ENCODE assay signal across 11 mouse cellular contexts in genomic region chr5:129534500-129534899, GRCm38 (mm10). TPM values are rescaled to one million over a fixed set of nuclear protein-coding genes. Genes with fewer than 3 reads are reported as not detected.
A peak's percentile ranks its signal among the peaks of the same experiment; 100 is the strongest.
DNase-seq lines count a peak whose midpoint lies in the region.
"Had no signal": no experiment of that assay in that cellular context is flagged by ENCODE, and none has a peak within 500 bp of the region (broad histone marks: within the 10 kb centered on the region; RNA-seq: fewer than 3 reads in every experiment).

No protein-coding gene starts in this region.

- no peak overlapping the region for H3K4me3 ChIP-seq in limb, embryonic 10.5 days
- H3K4me3 ChIP-seq: embryonic facial prominence, embryonic 15.5 days; limb, embryonic 13.5 days had no signal

- no peaks in the 10 kb centered on the region for H3K27me3 ChIP-seq in limb, embryonic 10.5 days (ENCODE audit: low read depth, poor library complexity, severe bottlenecking)
- H3K27me3 ChIP-seq: embryonic facial prominence, embryonic 15.5 days; limb, embryonic 13.5 days had no signal

- H3K4me1 ChIP-seq in limb, embryonic 10.5 days = no peaks in the 10 kb centered on the region
- H3K4me1 ChIP-seq: embryonic facial prominence, embryonic 15.5 days; limb, embryonic 13.5 days had no signal

- peaks cover 89% of the 10 kb centered on the region for H3K36me3 ChIP-seq in limb, embryonic 10.5 days

- no peaks in the 10 kb centered on the region for H3K9me3 ChIP-seq in limb, embryonic 10.5 days (replicated peaks)
- H3K9me3 ChIP-seq: embryonic facial prominence, embryonic 15.5 days; G1E; limb, embryonic 13.5 days had no signal

- WGBS in limb, embryonic 10.5 days = 91% methylated on average over 2 of the region's 2 CpGs

- DNase-seq in kidney, adult 11 months = peak; percentile 19
- DNase-seq in kidney, postnatal 10 days = no peak
- DNase-seq in frontal cortex, postnatal 14 days (ENCODE audit: low spot score in 2 of 2) = peak; percentile 39 to 46
- peak; percentile 88 for DNase-seq in layer of hippocampus, adult 11-12 months (ENCODE audit: low spot score)
- DNase-seq in right cerebral cortex, postnatal 10 days (ENCODE audit: low spot score in 2 of 2) = peak; percentile 68 to 84
- no peak for DNase-seq in embryo, embryonic 11 days
- no peak for DNase-seq in ovary, postnatal 36 days (ENCODE audit: low spot score)
- DNase-seq in limb, embryonic 10.5 days (ENCODE audit: low spot score) = no peak

- H3K27ac ChIP-seq in limb, embryonic 10.5 days = no peak overlapping the region
- H3K27ac ChIP-seq: embryonic facial prominence, embryonic 15.5 days; limb, embryonic 13.5 days had no signal

RNA-seq across cellular contexts. Expression of gene Sfswap, which starts 33.5 kb away (rescaled TPM):
- 54.4 and 57.5 TPM in 2 replicates for polyA plus RNA-seq in limb, embryonic 10.5 days (2016; fragmentation: Nextera tagmentation; extraction: Ambion mirVana)

RNA-seq across cellular contexts. Expression of gene Mmp17, which starts 49.5 kb away (rescaled TPM):
- 1.4 and 1.5 TPM in 2 replicates for polyA plus RNA-seq in limb, embryonic 10.5 days (2016; fragmentation: Nextera tagmentation; extraction: Ambion mirVana)

Comparison
In these comparisons a context has a peak if more than half of its experiments do, and no peak if none do; other contexts are left out.
1. DNase-seq: peak in kidney, adult 11 months (single experiment), frontal cortex, postnatal 14 days (2 of 2), layer of hippocampus, adult 11-12 months (single experiment) and right cerebral cortex, postnatal 10 days (2 of 2); none in kidney, postnatal 10 days (single experiment), embryo, embryonic 11 days (single experiment), ovary, postnatal 36 days (single experiment) and limb, embryonic 10.5 days (single experiment).